Mouse (Mus musculus): ENCODE measurements around the gene Tmc2. TPM values are rescaled to one million over a fixed set of nuclear protein-coding genes. Genes with fewer than 3 reads are reported as not detected.

Gene Tmc2
- total RNA-seq, 2 experiments from 2014 or later, result not detected

- intact Hi-C loops (cut with DNase I), result loop anchor here (5.0 to 10.0 kb wide), 2 partner anchors 65 to 172 kb away; no protein-coding TSS in a partner anchor
- peak; percentile 3 for DNase-seq
These were observed 51.9 kb downstream of the Tmc2 start for GRCm38 (mm10) chr2:130246912-130247311.

DNA sequence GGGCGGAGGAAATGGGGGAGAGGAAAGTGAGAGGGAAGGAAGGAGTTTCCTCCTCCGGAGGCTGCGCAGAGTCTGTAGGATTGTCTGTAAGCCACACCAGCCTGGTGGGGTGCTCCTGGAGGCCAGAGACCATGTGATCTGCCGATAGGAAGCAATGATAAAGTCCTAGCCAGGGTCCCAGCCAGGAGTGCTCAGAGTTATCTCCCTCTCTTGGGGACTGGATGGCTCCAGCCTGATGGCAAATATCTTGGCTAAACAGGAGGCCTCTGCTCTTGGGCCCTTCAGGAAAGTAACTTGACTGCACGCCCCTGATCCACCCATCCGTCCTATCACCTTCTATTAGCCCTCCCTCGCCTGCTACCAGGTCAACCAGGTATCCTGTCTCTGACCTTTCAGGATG lies 53.2 kb downstream of the Tmc2 start:
- intact Hi-C loops (cut with DNase I), result loop anchor here (5.0 to 10.0 kb wide), 2 partner anchors 66 to 173 kb away; no protein-coding TSS in a partner anchor
- no peak for DNase-seq

- intact Hi-C loops (cut with DNase I), result no loop called here
- no peak for DNase-seq
These were observed 61.8 kb downstream of the Tmc2 start for GRCm38 (mm10) chr2:130256762-130257161.

GRCm38 (mm10) chr2:130260822-130261221 lies 65.8 kb downstream of the Tmc2 start:
- intact Hi-C loops (cut with DNase I), result no loop called here
- DNase-seq, result no peak

DNA sequence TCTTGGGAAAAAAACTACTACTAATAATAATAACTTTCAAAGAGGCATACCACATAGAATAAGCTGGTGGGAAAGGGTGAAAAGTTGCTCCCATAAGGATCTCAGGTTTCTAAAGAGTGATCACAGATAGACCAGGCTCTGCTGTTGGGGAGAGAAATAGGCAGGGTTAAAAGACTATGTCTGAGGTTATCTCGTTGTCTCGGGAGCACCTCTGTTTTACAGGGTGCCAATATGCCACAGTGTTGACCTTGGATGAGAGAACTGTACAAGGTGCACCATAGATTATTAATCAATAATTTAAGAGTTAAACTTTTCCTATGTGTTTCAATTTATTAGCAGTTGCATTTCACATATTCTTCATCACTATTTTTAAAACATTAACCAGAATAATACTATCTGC lies 66.9 kb downstream of the Tmc2 start:
- DNase-seq, result no peak
- intact Hi-C loops (cut with DNase I), result no loop called here

DNA sequence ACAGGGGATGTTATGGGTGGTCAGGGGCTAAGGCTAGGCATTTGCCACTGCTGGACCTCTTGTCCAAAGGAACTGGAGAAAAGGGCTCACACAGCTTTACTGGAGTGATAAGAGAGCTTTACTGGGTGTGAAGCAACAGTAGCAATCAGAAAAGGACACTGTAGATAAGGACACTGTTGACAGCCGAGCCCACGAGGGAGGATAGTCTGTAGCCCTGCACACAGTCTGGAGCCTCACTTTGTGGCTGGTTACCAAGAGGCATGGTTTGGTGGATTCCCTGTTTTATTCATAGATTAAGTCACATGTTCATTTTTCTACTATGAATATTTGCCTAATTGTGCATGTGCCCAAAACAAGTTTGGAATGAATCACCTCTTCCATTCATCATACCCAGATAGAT lies 67.4 kb downstream of the Tmc2 start:
- DNase-seq, result no peak
- intact Hi-C loops (cut with DNase I), result no loop called here

DNA sequence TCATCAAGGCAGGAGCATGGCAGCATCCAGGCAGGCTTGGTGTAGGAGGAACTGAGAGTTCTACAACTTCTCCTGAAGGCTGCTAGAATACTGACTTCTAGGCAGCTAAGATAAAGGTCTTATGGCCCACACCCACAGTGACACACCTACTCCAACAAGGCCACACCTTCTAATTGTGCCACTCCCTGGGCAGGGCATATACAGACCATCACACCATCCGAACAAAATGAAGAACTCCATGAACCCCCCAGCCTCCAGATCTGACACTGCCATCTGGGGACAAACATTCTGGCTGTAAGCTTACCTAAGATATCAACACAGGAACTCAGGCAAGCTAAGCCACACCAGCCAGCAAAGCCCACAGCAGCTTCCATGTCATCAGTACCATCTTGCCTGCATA lies 70.5 kb downstream of the Tmc2 start:
- no peak for DNase-seq
- intact Hi-C loops (cut with DNase I), result no loop called here

DNA sequence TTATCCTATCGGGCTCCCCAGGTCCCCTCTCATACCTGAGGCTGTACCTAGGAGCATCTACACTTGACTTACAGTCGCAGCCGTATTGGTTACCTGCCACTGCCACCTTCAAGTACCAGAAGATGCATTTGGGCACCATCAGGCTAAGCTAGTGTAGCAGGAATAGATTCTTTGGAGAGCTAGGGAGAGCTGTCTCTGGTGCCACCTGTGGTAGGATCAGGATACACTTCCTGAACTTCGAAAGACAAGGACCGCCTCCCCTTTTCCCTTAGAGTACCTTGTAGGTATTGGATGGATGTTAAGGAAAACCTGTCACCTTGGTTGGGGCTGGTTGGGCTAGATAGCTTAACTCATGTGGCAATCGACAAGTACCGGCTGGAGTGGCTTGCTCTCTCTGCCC lies 73.1 kb downstream of the Tmc2 start:
- intact Hi-C loops (cut with DNase I), result no loop called here

DNA sequence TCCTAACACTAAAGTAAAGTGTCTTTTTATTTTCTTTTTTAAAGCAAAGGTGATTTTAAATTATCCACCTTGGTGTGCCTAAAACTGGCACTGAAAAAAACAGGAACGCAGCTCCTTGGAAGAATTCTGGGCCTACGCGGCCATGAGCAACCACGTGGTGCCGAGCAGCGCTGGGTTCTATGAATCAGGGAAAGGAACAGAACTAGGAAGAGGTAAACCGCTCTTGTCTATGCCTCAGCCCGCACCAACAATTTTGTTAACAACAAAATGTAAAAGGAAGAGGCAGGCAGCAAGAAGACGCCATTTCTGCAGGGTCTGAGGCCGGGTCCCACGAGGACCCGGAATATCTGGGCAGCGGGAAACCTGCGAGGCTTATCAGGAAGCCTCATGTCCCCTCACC lies 78.7 kb downstream of the Tmc2 start:
- intact Hi-C loops (cut with DNase I), result no loop called here
- DNase-seq, result no peak

More for the DNA sequence above, 73.1 kb downstream of the Tmc2 start:
- no peak for DNase-seq

DNA sequence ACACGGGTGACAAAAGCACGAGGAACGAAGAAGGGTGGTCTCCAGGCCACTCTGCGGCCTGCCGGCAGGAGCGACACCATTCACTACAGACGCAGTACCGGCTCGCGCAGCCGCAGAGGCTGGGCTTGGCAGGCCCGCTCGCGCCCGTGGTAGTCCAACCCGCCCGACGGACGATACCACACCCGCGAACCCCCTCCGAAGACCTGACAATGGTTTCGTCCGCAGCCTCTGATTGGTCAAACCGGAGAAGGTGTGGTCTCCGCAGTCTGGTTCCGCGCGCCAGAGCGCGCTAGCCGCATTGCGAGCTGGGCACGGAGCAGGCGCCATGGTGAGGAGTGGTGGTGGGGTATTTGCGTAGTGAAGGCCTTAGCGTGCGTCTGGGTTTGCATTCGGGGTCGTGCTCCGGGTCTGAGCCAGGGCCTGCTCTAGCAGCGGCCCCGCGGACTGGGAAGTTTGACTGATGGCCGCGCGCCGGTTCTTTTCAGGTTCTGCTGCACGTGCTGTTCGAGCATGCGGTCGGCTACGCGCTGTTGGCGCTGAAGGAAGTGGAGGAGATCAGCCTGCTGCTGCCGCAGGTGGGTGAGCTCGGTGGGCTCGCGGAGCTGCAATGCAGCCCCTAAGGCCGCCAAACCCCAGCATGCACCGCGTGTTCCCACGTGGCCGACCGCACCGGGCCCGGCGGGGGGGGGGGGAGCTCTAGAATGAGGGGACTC lies 79.3 kb downstream of the Tmc2 start, which contains the start of gene Nop56:
TSS of gene Nop56 (plus strand) at position 282 of the 713 bp plus-strand sequence.
- intact Hi-C loops (cut with DNase I), result no loop called here
- peak; percentile 99 for DNase-seq

DNA sequence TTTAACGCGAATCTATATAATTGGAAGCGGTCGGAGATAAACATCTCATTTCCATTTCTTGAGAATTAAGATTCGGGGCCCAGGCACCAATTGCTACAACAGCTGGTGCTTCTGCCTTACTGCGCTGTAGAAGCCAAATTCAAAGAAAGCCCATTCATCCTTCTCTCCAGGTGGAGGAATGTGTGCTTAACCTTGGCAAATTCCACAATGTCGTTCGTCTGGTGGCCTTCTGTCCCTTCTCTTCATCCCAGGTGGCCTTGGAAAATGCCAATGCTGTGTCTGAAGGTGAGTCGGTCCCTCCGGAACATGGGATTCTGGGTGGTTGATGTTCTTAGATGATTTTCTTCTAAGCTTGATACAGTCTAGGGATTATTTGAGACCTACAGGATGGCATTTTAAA lies 79.9 kb downstream of the Tmc2 start:
- intact Hi-C loops (cut with DNase I), result no loop called here
- DNase-seq, result no peak

DNA sequence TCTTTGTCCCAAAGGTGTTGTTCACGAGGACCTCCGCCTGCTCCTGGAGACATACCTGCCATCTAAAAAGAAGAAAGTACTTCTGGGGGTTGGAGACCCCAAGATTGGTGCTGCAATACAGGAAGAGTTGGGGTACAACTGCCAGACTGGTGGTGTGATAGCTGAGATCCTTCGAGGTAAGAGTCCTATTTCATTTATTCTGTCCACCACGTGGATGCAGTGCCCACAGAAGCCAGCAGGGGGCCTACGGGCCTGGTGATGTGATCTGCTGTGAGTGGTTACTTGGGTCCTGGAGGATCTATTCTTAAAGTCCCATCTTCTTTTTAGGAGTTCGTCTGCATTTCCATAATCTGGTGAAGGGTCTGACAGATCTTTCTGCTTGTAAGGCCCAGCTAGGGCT lies 80.7 kb downstream of the Tmc2 start:
- intact Hi-C loops (cut with DNase I), result no loop called here
- peak; percentile 66 for DNase-seq

DNA sequence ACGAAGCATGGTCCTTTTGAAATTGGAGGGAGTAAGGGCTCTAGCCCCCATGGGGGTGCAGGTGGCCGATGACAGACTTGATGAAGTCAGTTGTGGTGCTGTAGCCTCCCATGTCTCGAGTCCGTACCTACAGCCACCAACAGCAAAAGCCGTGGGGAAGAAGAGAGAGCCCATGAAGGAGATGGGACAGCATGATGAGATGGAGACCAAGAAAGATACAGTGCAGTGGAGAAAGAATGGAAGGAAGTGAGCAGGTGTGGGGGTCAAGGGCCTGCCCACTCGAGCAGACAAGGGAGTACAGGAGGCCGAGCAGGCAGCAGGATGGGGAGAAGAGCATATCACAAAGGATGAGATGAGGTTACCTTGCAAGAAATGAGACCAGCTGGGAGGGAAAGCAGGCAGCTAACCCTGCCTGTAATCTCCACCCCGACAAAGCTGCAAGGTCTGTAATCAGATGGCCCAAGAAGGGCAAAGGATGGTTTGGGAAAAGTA lies 84.7 kb downstream of the Tmc2 start:
- no peak for DNase-seq
- intact Hi-C loops (cut with DNase I), result loop anchor here (5.0 kb wide), 1 partner anchor 428 kb away; no protein-coding TSS in a partner anchor

GRCm38 (mm10) chr2:130280224-130280623 lies 85.2 kb downstream of the Tmc2 start:
- intact Hi-C loops (cut with DNase I), result loop anchor here (5.0 kb wide), 1 partner anchor 427 kb away; no protein-coding TSS in a partner anchor
- no peak for DNase-seq

DNA sequence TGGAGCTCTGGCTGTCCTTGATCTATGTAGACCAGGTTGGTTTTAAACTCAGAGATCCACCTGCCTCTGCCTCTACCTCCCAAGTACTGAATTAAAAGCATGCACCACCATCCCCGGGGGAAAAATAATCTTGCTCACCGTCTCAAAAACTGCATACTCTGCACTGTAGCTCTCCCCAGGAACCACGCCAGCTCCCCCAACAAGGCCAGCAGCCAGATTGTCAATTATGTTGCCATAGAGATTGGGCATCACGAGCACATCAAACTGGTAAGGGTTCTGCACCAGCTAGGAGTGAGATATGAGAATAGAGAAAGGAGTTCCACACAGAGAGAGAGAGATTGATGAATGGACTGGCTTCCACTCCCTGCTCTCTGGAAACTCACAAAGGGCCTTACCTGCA lies 85.8 kb downstream of the Tmc2 start:
- intact Hi-C loops (cut with DNase I), result loop anchor here (5.0 kb wide), 1 partner anchor 426 kb away; no protein-coding TSS in a partner anchor
- DNase-seq, result no peak

- peak; percentile 90 for DNase-seq
- intact Hi-C loops (cut with DNase I), result loop anchor here (5.0 kb wide), 1 partner anchor 423 kb away; no protein-coding TSS in a partner anchor
These were observed 89.1 kb downstream of the Tmc2 start, which contains the start of gene Idh3b for GRCm38 (mm10) chr2:130283854-130284654. Gene Idh3b, minus strand, starts transcription at chr2:130284547.

- no peak for DNase-seq
- intact Hi-C loops (cut with DNase I), result no loop called here
These were observed 94.1 kb downstream of the Tmc2 start for GRCm38 (mm10) chr2:130289086-130289485.

- DNase-seq, result peak; percentile 69
- intact Hi-C loops (cut with DNase I), result loop anchor here (5.0 kb wide), 1 partner anchor 71 kb away; no protein-coding TSS in a partner anchor
These were observed 96.4 kb downstream of the Tmc2 start for GRCm38 (mm10) chr2:130291434-130291833.

DNA sequence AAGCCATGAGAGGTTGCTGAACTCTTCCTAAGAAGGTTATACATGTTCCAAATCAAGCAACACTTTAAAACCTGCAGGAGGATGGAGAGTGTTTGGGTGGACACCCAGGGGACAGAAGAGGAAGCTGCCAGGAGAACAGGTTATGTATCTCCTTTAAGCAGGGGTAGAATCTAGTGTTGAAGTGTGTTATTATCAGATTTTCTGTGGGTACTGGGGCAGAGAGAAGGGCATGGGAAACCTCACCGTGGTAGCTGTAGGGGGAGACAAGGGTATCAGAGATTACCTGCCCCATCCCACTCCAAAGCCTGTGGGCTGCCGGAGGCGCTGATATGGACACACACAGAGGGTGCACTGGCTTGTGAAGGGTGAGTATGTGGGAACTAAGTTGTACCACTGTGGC lies 98.0 kb downstream of the Tmc2 start:
- intact Hi-C loops (cut with DNase I), result loop anchor here (5.0 kb wide), 1 partner anchor 69 kb away; no protein-coding TSS in a partner anchor
- DNase-seq, result no peak

- intact Hi-C loops (cut with DNase I), result loop anchor here (5.0 kb wide), 1 partner anchor 69 kb away; no protein-coding TSS in a partner anchor
- no peak for DNase-seq
These were observed 98.5 kb downstream of the Tmc2 start for GRCm38 (mm10) chr2:130293486-130293885.
